Mouse (Mus musculus) hindbrain, embryonic 15.5 days (tissue): ENCODE data around the gene Prune1. TPM values are rescaled to one million over a fixed set of nuclear protein-coding genes. Genes with fewer than 3 reads are reported as not detected.

Experiments
- ATAC-seq: fragments of 200-750 bp; cut with Nextera tagmentation; 2 replicates; pipeline ENCODE4 v1.8.0; 2017; ENCODE audit warnings: low read depth, moderate number of reproducible peaks, moderate TSS enrichment; ENCODE audit not compliant: low FRiP score
- H3K27ac ChIP-seq: fragments of 300-500 bp; sonication (generic); replicated peaks from 2 replicates; pipeline ENCODE4 v1.5.1; 2015; ENCODE audit warnings: mild to moderate bottlenecking, inconsistent platforms
- H3K27me3 ChIP-seq: fragments of 300-500 bp; sonication (generic); 2 replicates; pipeline ENCODE4 v1.6.1; 2015; ENCODE audit warnings: control low read depth, inconsistent platforms
- H3K36me3 ChIP-seq: fragments of 300-500 bp; sonication (generic); 2 replicates; pipeline ENCODE4 v1.6.1; 2015; ENCODE audit warnings: control low read depth, inconsistent platforms
- H3K4me1 ChIP-seq: fragments of 300-500 bp; sonication (generic); replicated peaks from 2 replicates; pipeline ENCODE4 v1.6.1; 2015; ENCODE audit warnings: control low read depth, inconsistent platforms
- H3K4me2 ChIP-seq: fragments of 300-500 bp; sonication (generic); 2 replicates; pipeline ENCODE4 v1.6.1; 2015; ENCODE audit warnings: moderate library complexity, mild to moderate bottlenecking, inconsistent platforms
- H3K4me3 ChIP-seq: fragments of 300-500 bp; sonication (generic); 2 replicates; pipeline ENCODE4 v1.5.1; 2015; ENCODE audit warnings: mild to moderate bottlenecking, inconsistent platforms
- H3K9ac ChIP-seq: fragments of 300-500 bp; sonication (generic); 2 replicates; pipeline ENCODE4 v1.6.1; 2015; ENCODE audit warnings: inconsistent platforms
- H3K9me3 ChIP-seq: fragments of 300-500 bp; sonication (generic); 2 replicates; pipeline ENCODE4 v1.6.1; 2016; ENCODE audit warnings: control low read depth, inconsistent platforms
- WGBS: fragments of 180-500 bp; shearing (Covaris S2); methylation state at CpG from one replicate; pipeline ENCODE4 v1.1.7; 2015; 5-methylcytosine and 5-hydroxymethylcytosine counted together
- polyA plus RNA-seq: library from polyadenylated mRNA; unstranded; fragments of >200 nt; fragmentation: Nextera tagmentation; extraction: Ambion mirVana; gene quantifications from 2 replicates; pipeline ENCODE4 v1.2.1, GENCODE M21; 2015

Gene Prune1
- polyA plus RNA-seq, 1 experiment from 2014 or later: 69.9 TPM

GRCm38 (mm10) chr3:95230495-95231297, 51.2 kb downstream of the Prune1 start:
- H3K27ac ChIP-seq: peak overlapping the region; percentile 99
- peak overlapping the region; percentile 78 for H3K4me3 ChIP-seq
- 0 out of 2 replicates have a peak, but pooled peaks have one; percentile 2 for ATAC-seq
- WGBS: 30% methylated on average over 8 of the region's 8 CpGs
- peaks cover 42% of the 10 kb centered on the region for H3K4me1 ChIP-seq
- H3K4me2 ChIP-seq: peak overlapping the region; percentile 77
- peak overlapping the region; percentile 89 for H3K9ac ChIP-seq
- no peaks in the 10 kb centered on the region for H3K9me3 ChIP-seq
- no peaks in the 10 kb centered on the region for H3K27me3 ChIP-seq
- H3K36me3 ChIP-seq: peaks cover 41% of the 10 kb centered on the region

- H3K9me3 ChIP-seq: no peaks in the 10 kb centered on the region
- peak overlapping the region; percentile 77 for H3K4me2 ChIP-seq
- 2% methylated on average over 13 of the region's 13 CpGs for WGBS
- peak overlapping the region; percentile 89 for H3K9ac ChIP-seq
- peaks cover 41% of the 10 kb centered on the region for H3K36me3 ChIP-seq
- H3K27ac ChIP-seq: peak overlapping the region; percentile 99
- no peak for ATAC-seq
- peak overlapping the region; percentile 78 for H3K4me3 ChIP-seq
- H3K4me1 ChIP-seq: peaks cover 49% of the 10 kb centered on the region
- no peaks in the 10 kb centered on the region for H3K27me3 ChIP-seq
Measured at GRCm38 (mm10) chr3:95229781-95230494, 51.9 kb downstream of the Prune1 start.

GRCm38 (mm10) chr3:95228894-95229780, 52.7 kb downstream of the Prune1 start:
- peak overlapping the region; percentile 78 for H3K4me3 ChIP-seq
- H3K4me2 ChIP-seq: peak overlapping the region; percentile 77
- peaks cover 36% of the 10 kb centered on the region for H3K36me3 ChIP-seq
- H3K27ac ChIP-seq: peak overlapping the region; percentile 99
- H3K27me3 ChIP-seq: no peaks in the 10 kb centered on the region
- H3K9me3 ChIP-seq: no peaks in the 10 kb centered on the region
- H3K4me1 ChIP-seq: peaks cover 57% of the 10 kb centered on the region
- H3K9ac ChIP-seq: peak overlapping the region; percentile 89
- ATAC-seq: no peak
- under 1% methylated on average over 43 of the region's 43 CpGs for WGBS

GRCm38 (mm10) chr3:95228148-95228893, 53.6 kb downstream of the Prune1 start, which contains the start of gene Cdc42se1:
Cdc42se1 (plus strand) TSS chr3:95228732.
- Histone ChIP-seq H3K27me3 (no peaks in the 10 kb centered on the region), H3K4me1 (peaks cover 60% of the 10 kb centered on the region), H3K36me3 (peaks cover 32% of the 10 kb centered on the region)

GRCm38 (mm10) chr3:95227214-95227613, 54.7 kb downstream of the Prune1 start:
- peak overlapping the region; percentile 78 for H3K4me3 ChIP-seq
- peak overlapping the region; percentile 77 for H3K4me2 ChIP-seq
- H3K9ac ChIP-seq: peak overlapping the region; percentile 89
- peaks cover 69% of the 10 kb centered on the region for H3K4me1 ChIP-seq
- H3K9me3 ChIP-seq: no peaks in the 10 kb centered on the region
- WGBS: 21% methylated on average over 1 of the region's 1 CpGs
- H3K27ac ChIP-seq: peak overlapping the region; percentile 99
- no peaks in the 10 kb centered on the region for H3K27me3 ChIP-seq
- H3K36me3 ChIP-seq: peaks cover 32% of the 10 kb centered on the region
- ATAC-seq: no peak

More at GRCm38 (mm10) chr3:95228148-95228893, 53.6 kb downstream of the Prune1 start, which contains the start of gene Cdc42se1:
- H3K4me3 ChIP-seq: peak within 1 kb of the TSS; percentile 78
- ATAC-seq: peak; percentile 91
- peak within 1 kb of the TSS; percentile 99 for H3K27ac ChIP-seq
- peak within 1 kb of the TSS; percentile 77 for H3K4me2 ChIP-seq
- under 1% methylated on average over 64 of the region's 64 CpGs for WGBS
- peak within 1 kb of the TSS; percentile 89 for H3K9ac ChIP-seq
- no peaks in the 10 kb centered on the region for H3K9me3 ChIP-seq

- H3K27ac ChIP-seq: no peak overlapping the region
- WGBS: 29% methylated on average over 6 of the region's 6 CpGs
- no peaks in the 10 kb centered on the region for H3K27me3 ChIP-seq
- no peak overlapping the region for H3K9ac ChIP-seq
- H3K36me3 ChIP-seq: peaks cover 43% of the 10 kb centered on the region
- no peak overlapping the region for H3K4me3 ChIP-seq
- no peaks in the 10 kb centered on the region for H3K9me3 ChIP-seq
- ATAC-seq: no peak
- peak overlapping the region; percentile 40 for H3K4me2 ChIP-seq
- H3K4me1 ChIP-seq: peaks cover 41% of the 10 kb centered on the region
Measured at GRCm38 (mm10) chr3:95224295-95224694, 57.6 kb downstream of the Prune1 start.

- WGBS: 92% methylated on average over 2 of the region's 2 CpGs
- Histone ChIP-seq H3K4me2 (no peak overlapping the region), H3K4me3 (no peak overlapping the region), H3K9ac (no peak overlapping the region), H3K27me3 (no peaks in the 10 kb centered on the region), H3K9me3 (no peaks in the 10 kb centered on the region), H3K4me1 (peaks cover 45% of the 10 kb centered on the region), H3K27ac (no peak overlapping the region), H3K36me3 (peaks cover 47% of the 10 kb centered on the region)
- no peak for ATAC-seq
Measured at GRCm38 (mm10) chr3:95223041-95223440, 58.8 kb downstream of the Prune1 start.

GRCm38 (mm10) chr3:95218466-95219137, 63.3 kb downstream of the Prune1 start:
- peaks cover 38% of the 10 kb centered on the region for H3K36me3 ChIP-seq
- no peak overlapping the region for H3K9ac ChIP-seq

GRCm38 (mm10) chr3:95217255-95218134, 64.4 kb downstream of the Prune1 start, which contains the start of gene Gabpb2:
Gabpb2 (minus strand) TSS chr3:95217916.
- peak within 1 kb of the TSS; percentile 84 for H3K4me3 ChIP-seq
- WGBS: under 1% methylated on average over 52 of the region's 56 CpGs

More at GRCm38 (mm10) chr3:95218466-95219137, 63.3 kb downstream of the Prune1 start:
- H3K4me2 ChIP-seq: peak overlapping the region; percentile 72
- H3K9me3 ChIP-seq: no peaks in the 10 kb centered on the region
- no peaks in the 10 kb centered on the region for H3K27me3 ChIP-seq
- WGBS: 78% methylated on average over 6 of the region's 6 CpGs
- H3K4me1 ChIP-seq: peaks cover 27% of the 10 kb centered on the region
- no peak for ATAC-seq
- no peak overlapping the region for H3K4me3 ChIP-seq
- H3K27ac ChIP-seq: no peak overlapping the region

More at GRCm38 (mm10) chr3:95217255-95218134, 64.4 kb downstream of the Prune1 start, which contains the start of gene Gabpb2:
- peaks cover 27% of the 10 kb centered on the region for H3K36me3 ChIP-seq
- H3K27me3 ChIP-seq: no peaks in the 10 kb centered on the region
- H3K9ac ChIP-seq: peak within 1 kb of the TSS; percentile 89
- no peaks in the 10 kb centered on the region for H3K9me3 ChIP-seq
- H3K27ac ChIP-seq: peak within 1 kb of the TSS; percentile 97
- peak; percentile 88 for ATAC-seq
- H3K4me1 ChIP-seq: peaks cover 21% of the 10 kb centered on the region
- peak within 1 kb of the TSS; percentile 72 for H3K4me2 ChIP-seq
